Mouse (Mus musculus) thymus, postnatal 10 days (tissue): ENCODE results near the gene Crtac1.

Experiments used
- DNase-seq, 2 experiments: peaks; one replicate each; pipeline ENCODE4 v3.0.0; 2021; ENCODE audit warnings: low spot score in 2 of 2

Crtac1 gene

DNA sequence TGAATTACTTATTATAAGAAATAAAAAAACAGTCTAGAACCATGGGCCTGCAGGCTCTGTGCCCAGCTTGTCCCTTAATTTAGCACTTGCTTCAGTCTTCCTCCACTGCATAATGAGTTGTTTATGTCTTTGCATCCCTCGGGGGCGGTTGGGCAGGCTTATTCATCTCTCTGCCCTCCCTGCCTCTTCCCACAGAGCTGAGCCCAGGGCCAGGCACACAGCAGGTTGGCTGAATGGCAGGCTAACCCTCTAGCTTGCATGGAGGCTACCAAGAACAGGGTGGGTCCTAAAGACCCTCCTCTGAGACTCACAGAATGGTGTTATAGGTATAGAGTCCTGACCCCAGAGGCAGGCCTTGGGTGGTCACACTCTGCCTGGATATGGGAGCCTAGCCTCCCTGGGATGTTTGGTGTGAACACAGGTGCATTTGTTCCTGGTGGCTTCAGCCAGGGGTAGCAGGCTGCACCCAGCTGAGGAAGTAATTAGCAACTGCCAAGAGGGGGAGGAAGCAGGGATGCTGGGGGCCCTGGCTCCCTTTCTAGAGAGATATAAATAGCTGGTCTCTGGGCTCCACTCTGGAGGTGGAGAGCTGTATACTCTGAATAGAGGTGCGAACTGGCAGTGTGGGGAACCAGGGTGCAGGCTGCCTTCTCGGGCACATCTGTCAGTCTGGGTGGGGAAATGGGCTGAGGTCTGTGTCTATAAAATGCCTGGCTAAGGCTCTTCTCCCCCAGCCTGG, 193.8 kb downstream of the Crtac1 start:
- DNase-seq: no peak
